Mouse (Mus musculus) gastrocnemius, adult 2 months (tissue): ENCODE results near the gene Myo10. TPM values are rescaled to one million over a fixed set of nuclear protein-coding genes. Genes with fewer than 3 reads are reported as not detected.

Source experiments
- DNase-seq: peaks from one replicate; pipeline ENCODE4 v3.0.0; 2022
- H3K27ac ChIP-seq: fragments of 200-600 bp; 2 replicates; pipeline ENCODE4 v1.8.1; 2022; ENCODE audit warnings: mild to moderate bottlenecking
- H3K4me3 ChIP-seq: fragments of 200-600 bp; 2 replicates; pipeline ENCODE4 v1.8.1; 2022; ENCODE audit warnings: mild to moderate bottlenecking, moderate library complexity
- CTCF ChIP-seq: fragments of 200-600 bp; IDR thresholded peaks from 2 replicates; pipeline ENCODE4 v1.8.1; 2022; ENCODE audit warnings: antibody characterized with exemption, mild to moderate bottlenecking, moderate library complexity
- intact Hi-C: fragments of 180-260 bp; cut with DNase I; formaldehyde crosslinking; loops from one replicate; pipeline ENCODE4 v1.15.1; 2025
- total RNA-seq, 2 experiments: library from RNA; stranded (reverse); gene quantifications; 2 replicates each; pipeline ENCODE4 v1.2.3; 2021

Gene Myo10
- total RNA-seq, 2 experiments from 2014 or later = 56.1 to 62.0 TPM

DNA sequence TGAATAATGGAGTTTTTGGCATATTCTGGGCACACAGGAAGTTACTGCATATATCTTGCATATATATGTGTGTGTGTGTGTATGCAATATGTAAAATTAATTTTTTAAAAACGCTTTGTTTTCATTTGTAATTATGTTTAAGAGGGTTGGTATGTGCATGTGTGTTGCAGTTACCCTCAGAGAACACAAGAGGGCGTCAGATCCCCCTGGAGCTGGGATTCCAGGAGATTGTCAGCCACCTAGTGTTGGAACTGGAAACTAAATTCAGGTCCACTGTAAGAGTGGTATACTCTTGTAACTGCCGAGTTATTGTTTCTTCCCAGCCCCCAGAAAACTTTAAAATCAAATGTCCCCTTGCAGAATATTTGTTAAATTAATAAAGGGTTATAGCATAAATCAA lies 174.0 kb downstream of the Myo10 start:
- no peak for DNase-seq
- Histone ChIP-seq H3K27ac (no peak overlapping the region), H3K4me3 (no peak overlapping the region)
- intact Hi-C loops = no loop called here
- peak; percentile 80 for TF ChIP-seq CTCF

DNA sequence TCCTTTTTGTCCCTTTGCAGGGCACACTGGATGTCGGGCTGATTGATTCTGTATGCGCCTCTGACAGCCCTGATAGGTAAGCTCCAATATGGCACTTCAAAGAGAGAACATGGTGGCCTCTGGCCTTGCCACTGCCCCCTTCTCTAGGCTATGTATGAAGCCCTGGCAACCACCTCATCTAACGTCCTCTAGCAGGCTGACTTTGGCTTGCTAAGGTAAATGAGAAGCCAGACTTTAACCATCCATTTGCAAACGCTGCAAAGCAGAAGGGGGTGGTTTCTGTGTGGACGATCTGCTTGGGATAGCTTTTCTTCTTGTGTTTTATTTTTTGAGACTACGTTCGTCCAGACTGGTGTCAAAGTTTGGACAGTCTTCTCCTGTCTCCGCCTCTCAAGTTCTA lies 174.9 kb downstream of the Myo10 start:
- no peak for DNase-seq
- Histone ChIP-seq H3K4me3 (no peak overlapping the region), H3K27ac (peak overlapping the region; percentile 20; the same call in 1 of the 2 replicates)
- intact Hi-C loops = no loop called here
- no peak for TF ChIP-seq CTCF

DNA sequence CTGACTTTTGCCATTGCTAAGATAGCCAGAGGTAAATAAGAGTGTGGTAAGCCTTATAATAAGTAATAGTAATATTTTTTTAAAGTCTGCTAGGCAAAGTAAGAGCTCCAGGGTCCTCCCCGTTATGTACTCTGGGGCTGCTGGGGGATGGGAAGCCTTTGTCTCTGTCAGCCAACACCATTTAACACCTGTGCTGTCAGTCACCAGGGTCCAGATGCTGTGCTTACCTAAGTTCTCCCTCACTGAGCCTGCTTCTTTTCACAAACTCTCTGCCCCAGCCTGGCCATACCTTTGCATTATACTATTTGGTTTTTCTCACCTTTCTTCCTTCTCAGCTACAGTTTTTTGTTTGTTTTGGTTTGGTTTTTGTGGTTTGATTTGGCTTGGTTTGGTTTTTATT lies 175.6 kb downstream of the Myo10 start:
- DNase-seq = no peak
- intact Hi-C loops = no loop called here
- TF ChIP-seq CTCF = no peak
- Histone ChIP-seq H3K27ac (no peak overlapping the region), H3K4me3 (no peak overlapping the region)

DNA sequence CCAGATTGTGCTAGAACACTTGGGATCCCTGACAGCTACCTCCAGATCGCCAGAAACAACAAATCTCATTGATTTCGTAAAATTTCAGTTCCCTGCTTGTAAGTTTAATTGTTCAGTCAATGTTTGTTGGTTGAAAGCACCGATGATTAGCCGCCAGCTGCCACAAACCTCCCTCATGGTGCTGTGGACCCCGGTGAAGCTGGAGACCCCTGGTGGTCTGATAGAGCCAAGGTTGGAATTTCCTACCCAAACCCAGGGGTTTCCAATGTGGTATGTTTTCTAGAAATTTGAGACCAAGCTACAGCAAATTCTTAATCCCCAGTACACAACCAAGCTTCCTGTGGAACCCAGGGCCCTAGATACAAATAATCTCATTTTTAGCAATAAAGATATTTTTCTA lies 179.4 kb downstream of the Myo10 start:
- no peak overlapping the region for H3K4me3 ChIP-seq
- TF ChIP-seq CTCF = no peak
- no peak for DNase-seq
- intact Hi-C loops = no loop called here
- H3K27ac ChIP-seq = no peak overlapping the region

DNA sequence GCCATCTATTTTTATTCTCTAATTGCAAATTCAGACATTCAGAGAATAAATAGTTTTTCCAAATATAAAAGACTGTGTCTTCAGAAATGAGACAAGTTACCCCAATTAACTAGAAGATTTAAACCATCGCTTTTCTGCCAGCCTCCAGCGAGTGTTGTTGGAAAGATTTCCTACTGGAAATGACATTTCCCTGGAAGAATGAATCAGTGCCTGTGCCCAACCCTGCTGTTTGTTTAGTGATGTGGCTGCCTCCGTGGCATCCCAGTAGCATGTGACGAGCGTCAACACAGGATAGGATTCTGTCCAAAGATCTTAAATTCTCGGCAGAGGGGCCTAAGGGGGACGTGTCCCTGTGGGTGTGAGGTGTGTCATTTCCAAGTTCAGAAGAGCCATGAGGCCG lies 179.9 kb downstream of the Myo10 start:
- DNase-seq = no peak
- no peak for TF ChIP-seq CTCF
- H3K4me3 ChIP-seq = no peak overlapping the region
- no peak overlapping the region for H3K27ac ChIP-seq
- intact Hi-C loops = no loop called here

DNA sequence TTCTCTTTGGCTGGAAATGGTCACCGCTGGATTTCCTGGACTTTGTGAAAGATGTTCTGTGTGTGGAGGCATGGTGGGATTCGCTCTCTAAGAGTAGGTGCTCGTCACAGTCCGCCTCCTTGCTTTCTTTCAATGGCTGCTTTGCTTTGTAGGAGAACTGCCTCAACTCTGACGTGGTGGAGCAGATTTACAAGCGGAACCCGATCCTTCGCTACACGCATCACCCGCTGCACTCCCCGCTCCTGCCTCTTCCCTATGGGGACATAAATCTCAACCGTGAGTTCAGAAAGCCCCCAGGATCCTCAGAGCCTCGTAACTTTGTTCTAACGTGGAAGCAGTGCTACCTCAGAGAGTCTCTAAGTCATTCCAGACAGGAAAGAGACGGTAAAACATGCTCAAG lies 180.8 kb downstream of the Myo10 start:
- Histone ChIP-seq H3K27ac (no peak overlapping the region), H3K4me3 (no peak overlapping the region)
- intact Hi-C loops = no loop called here
- DNase-seq = no peak
- TF ChIP-seq CTCF = no peak

DNA sequence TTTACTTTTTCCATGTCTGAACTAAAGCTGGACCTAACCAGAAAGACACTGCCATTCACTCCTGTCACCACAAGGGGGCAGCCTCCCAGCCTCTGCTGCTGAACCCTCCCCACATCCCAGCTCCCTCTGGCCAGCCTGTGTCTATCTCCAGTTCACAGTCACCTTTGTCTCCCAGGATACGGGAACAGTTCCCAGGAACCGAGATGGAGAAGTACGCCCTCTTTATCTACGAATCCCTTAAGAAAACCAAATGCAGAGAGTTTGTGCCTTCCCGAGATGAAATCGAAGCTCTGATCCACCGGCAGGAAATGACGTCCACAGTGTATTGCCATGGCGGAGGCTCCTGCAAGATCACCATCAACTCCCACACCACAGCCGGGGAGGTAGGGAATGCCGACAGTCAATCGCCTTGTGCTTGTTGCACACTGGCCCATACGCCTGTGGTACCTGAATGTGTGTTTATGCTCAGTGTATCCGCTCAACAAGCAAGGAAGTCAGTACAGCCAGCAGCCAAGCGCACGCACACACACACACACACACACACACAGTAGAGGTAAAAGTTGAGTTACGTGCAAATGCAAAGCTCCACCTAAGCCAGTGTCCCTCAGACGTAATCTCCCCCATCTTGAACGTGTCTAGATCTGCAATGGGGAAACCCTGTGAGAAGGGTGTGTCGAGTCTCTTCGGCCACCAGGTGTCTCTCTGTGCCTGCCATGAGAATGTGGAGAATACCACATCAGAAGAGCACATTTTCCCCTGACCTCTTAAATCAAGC lies 183.2 kb downstream of the Myo10 start:
- Histone ChIP-seq H3K27ac (no peak overlapping the region), H3K4me3 (no peak overlapping the region)
- peak; percentile 82 for DNase-seq
- TF ChIP-seq CTCF = peak; percentile 93
- intact Hi-C loops = loop anchor here (1.0 to 5.0 kb wide), 2 partner anchors 97 to 156 kb away; no protein-coding TSS in a partner anchor

DNA sequence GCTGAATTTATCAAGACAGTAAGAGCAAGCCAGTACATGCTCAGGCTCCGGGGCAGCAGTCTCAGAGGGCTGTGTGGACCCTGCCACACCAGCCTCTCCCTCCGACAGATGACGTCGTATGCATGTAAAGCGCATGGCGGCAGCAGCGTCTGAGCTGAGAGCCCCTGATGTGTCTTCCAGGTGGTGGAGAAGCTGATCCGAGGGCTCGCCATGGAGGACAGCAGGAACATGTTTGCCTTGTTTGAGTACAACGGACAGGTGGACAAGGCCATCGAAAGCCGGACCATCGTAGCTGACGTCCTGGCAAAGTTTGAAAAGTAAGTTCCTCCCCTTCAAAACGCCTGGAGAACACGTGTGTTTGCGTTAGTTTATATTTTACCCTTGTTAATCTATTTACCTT lies 184.0 kb downstream of the Myo10 start:
- no peak for DNase-seq
- intact Hi-C loops = loop anchor here (5.0 kb wide), 1 partner anchor 96 kb away; no protein-coding TSS in a partner anchor
- Histone ChIP-seq H3K4me3 (no peak overlapping the region), H3K27ac (no peak overlapping the region)
- no peak for TF ChIP-seq CTCF

DNA sequence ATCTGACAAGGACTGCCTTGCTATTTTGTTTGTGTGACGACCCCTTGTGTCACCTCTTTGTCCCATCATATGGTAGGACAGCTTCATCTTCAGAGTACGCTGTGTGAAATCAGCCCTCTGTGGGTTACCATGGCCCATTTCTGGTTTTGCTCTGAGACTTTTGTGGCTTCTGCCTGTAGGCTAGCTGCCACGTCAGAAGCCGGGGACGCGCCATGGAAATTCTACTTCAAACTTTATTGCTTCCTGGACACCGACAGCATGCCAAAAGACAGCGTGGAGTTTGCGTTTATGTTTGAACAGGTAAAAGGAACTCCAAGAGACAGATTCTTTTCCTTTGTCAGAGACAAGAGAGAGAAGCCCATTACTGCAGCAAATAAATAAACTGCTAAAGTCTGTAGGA lies 184.6 kb downstream of the Myo10 start:
- no peak for DNase-seq
- Histone ChIP-seq H3K4me3 (no peak overlapping the region), H3K27ac (no peak overlapping the region)
- intact Hi-C loops = loop anchor here (5.0 kb wide), 1 partner anchor 95 kb away; no protein-coding TSS in a partner anchor
- no peak for TF ChIP-seq CTCF

DNA sequence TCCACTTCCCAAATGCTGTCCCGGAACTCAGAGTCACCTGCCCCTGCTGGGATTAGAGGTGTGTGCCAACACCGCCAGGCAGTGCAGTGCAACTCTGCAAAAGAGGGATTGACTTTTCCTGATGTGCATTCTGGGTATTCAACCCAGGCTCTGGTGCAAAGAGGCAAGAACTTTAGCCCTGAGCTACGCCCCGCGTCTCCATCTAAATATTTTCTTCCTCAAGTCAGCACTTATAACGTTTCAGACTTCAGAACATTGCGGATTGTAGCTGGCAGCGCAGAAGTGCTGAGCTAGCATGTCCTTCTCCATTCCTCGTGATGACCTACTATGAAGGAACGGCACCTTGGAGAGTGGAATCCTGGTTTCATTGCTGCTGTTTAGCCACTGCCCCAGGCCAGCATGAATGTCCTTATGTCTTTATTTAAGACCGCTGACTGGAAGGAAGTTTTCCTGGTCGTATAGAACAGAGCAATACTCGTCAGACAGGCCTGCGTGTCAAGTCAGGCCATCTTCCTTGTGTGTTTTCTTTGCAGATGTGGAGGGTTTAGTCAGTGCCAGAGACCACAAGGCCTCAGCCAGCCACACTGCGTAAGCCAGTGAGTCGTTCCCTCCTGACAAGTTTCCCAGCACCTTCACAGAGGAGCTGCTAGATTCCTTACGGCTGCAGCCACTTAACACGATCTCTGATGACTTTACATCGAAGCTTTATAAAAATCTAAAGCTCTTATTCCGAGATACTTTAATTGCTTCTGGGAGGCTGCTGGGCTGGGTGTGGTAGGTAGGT lies 186.5 kb downstream of the Myo10 start:
- peak; percentile 59 for DNase-seq
- TF ChIP-seq CTCF = no peak
- H3K27ac ChIP-seq = peak overlapping the region; percentile 59
- intact Hi-C loops = loop anchor here (5.0 kb wide), 1 partner anchor 93 kb away; no protein-coding TSS in a partner anchor
- no peak overlapping the region for H3K4me3 ChIP-seq

DNA sequence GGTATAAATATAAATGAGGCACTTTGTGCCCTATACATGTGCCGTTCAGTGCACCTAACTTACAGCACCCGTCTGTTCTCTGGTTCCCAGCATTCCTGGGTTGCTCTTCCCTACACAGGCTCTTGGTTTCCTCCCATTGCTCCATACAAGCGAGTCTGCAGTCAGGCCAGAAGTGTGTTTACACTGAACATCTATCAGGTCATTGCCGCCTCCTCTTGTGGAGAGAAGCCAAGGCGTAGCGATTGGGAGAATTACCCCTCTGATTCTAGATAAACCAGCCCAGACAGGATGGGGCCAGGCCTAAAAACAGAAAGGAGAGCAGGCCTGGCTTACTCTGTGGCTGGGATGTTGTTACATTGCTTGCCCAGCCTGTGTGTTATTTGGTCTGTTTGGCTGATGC lies 187.3 kb downstream of the Myo10 start:
- Histone ChIP-seq H3K4me3 (no peak overlapping the region), H3K27ac (no peak overlapping the region)
- intact Hi-C loops = loop anchor here (5.0 kb wide), 1 partner anchor 93 kb away; no protein-coding TSS in a partner anchor
- TF ChIP-seq CTCF = no peak
- DNase-seq = no peak

DNA sequence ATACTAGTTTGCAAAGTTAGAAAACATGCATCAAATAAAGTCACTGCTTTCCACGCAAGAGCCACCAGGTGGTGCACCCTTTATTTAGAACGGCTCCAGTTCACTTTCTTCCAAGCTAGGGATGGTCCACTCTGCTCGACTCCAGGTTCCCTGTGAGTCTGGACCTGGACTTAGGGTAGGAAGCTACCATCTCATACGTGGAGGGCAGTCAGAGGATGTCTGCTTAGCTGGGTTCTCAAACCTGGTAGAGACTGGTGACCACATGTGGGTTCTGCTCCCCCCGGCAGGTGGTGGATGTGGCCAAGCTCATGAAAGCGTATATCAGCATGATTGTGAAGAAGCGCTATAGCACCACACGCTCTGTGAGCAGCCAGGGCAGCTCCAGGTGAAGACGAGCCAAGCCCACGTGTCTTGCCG lies 189.5 kb downstream of the Myo10 start:
- no peak overlapping the region for H3K27ac ChIP-seq
- DNase-seq = peak; percentile 26
- peak; percentile 40 for TF ChIP-seq CTCF
- no peak overlapping the region for H3K4me3 ChIP-seq
- intact Hi-C loops = no loop called here

DNA sequence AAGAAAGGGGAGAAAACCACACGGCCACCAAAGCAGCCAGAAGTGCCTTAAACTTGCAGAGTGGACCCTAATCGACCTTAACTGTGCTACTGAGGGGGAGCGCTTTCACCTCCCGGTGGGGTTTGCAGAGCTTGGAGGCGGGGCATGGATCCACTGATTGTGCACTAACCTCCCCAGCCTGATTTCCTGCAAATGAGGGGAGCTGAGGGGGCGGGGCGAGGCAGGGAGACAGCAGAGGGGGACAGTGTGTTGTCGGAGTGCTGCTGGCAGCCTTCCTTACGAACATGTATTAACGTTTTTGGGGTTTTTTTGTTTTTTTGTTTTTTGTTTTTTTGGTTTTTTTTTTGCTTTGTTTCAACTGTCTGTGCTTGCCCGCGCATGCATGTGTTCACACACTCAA lies 190.2 kb downstream of the Myo10 start:
- Histone ChIP-seq H3K4me3 (no peak overlapping the region; the same call in 1 of the 2 replicates), H3K27ac (no peak overlapping the region)
- TF ChIP-seq CTCF = no peak
- peak; percentile 34 for DNase-seq
- intact Hi-C loops = no loop called here
